Mouse (Mus musculus) bone marrow, adult 2 months (tissue): ENCODE data around the gene Sept7.

Experiments
- CTCF ChIP-seq: fragments of 200-500 bp; IDR thresholded peaks from 2 replicates; pipeline ENCODE4 v1.5.1; 2011; ENCODE audit warnings: low read length, control low read depth; ENCODE audit not compliant: control insufficient read depth, insufficient read depth
- POLR2A ChIP-seq: fragments of 200-500 bp; IDR thresholded peaks from 2 replicates; pipeline ENCODE4 v1.6.1; 2011; ENCODE audit warnings: low read depth, mild to moderate bottlenecking, control low read depth, low read length, borderline replicate concordance; ENCODE audit not compliant: control insufficient read depth

DNA sequence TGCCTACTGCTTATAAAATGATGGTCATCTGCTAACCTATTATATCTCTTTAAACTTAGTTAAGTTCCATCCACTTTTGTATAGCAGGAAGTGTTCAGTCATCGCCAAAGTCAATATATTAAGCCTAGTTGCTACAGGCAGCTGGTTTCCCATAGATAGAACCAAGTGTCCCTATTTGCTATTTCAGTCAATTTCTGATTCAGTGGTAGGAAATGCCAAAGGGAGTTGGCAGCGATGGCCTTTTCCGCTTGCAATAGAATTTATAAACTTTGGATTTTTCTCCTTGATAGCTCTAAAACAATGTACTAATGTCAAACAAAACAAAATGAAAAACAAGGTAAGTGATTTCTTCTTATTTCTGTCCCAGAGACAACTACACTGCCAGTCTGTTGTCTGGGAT lies 5.7 kb upstream of the Sept7 start:
- TF ChIP-seq CTCF = no peak
- no peak for TF ChIP-seq POLR2A
